Mouse (Mus musculus) left cerebral cortex, postnatal 14 days (tissue): ENCODE results near the gene Arpc1a. TPM values are rescaled to one million over a fixed set of nuclear protein-coding genes. Genes with fewer than 3 reads are reported as not detected.
"Not testable (repeated sequence)": the region's sequence is repeated elsewhere in the genome, so short reads cannot be mapped to it uniquely, and the experiment has no call there.

Source experiments
- DNase-seq, 2 experiments: peaks; one replicate each; pipeline ENCODE4 v3.0.0; 2021 to 2022; ENCODE audit warnings: low spot score in 2 of 2, mixed read lengths in 1 of 2
- intact Hi-C: fragments of 180-260 bp; cut with DNase I; formaldehyde crosslinking; loops from one replicate; pipeline ENCODE4 v1.15.1; 2025
- total RNA-seq, 2 experiments: library from RNA; stranded (reverse); gene quantifications; 2 replicates each; pipeline ENCODE4 v1.2.3; 2021

Gene Arpc1a
- total RNA-seq, 2 experiments from 2014 or later: 202 to 205 TPM

GRCm38 (mm10) chr5:145129773-145130172 lies 46.1 kb downstream of the Arpc1a start:
- intact Hi-C loops: not testable (repeated sequence)
- DNase-seq: peak in 1 of 2 experiments; percentile 49

- intact Hi-C loops: no loop called here
- peak; percentile 50 to 68 for DNase-seq
These were observed 46.6 kb downstream of the Arpc1a start for GRCm38 (mm10) chr5:145130191-145130590.

- intact Hi-C loops: no loop called here
- DNase-seq: no peak
These were observed 47.4 kb downstream of the Arpc1a start for GRCm38 (mm10) chr5:145130995-145131394.

- intact Hi-C loops, DNase-seq: not testable (repeated sequence)
These were observed 49.6 kb downstream of the Arpc1a start for GRCm38 (mm10) chr5:145133275-145133674.

- intact Hi-C loops: no loop called here
These were observed 55.2 kb downstream of the Arpc1a start for GRCm38 (mm10) chr5:145138836-145139235.

GRCm38 (mm10) chr5:145139571-145140519 lies 56.2 kb downstream of the Arpc1a start, which contains the start of the genes Pdap1 and Bud31:
Pdap1 (minus strand) TSS chr5:145140238.
Bud31 (plus strand) TSS chr5:145140362.
- peak; percentile 94 to 95 for DNase-seq
- intact Hi-C loops: no loop called here

More at GRCm38 (mm10) chr5:145138836-145139235, 55.2 kb downstream of the Arpc1a start:
- DNase-seq: peak in 1 of 2 experiments; percentile 41

GRCm38 (mm10) chr5:145140611-145141010 lies 57.0 kb downstream of the Arpc1a start:
- intact Hi-C loops: no loop called here
- DNase-seq: no peak

GRCm38 (mm10) chr5:145147748-145148147 lies 64.1 kb downstream of the Arpc1a start:
- intact Hi-C loops: no loop called here
- no peak for DNase-seq

GRCm38 (mm10) chr5:145149294-145149693 lies 65.7 kb downstream of the Arpc1a start:
- intact Hi-C loops: no loop called here
- DNase-seq: no peak

- intact Hi-C loops: no loop called here
- no peak for DNase-seq
These were observed 69.1 kb downstream of the Arpc1a start for GRCm38 (mm10) chr5:145152690-145153089.

Other genes starting within 250 kb of the Arpc1a start
- gene Smurf1, start 118.0 kb upstream of the Arpc1a start, total RNA-seq: 10 to 100 TPM; 37.2 to 40.8 TPM
- gene Gm4871, start 51.1 kb upstream of the Arpc1a start, total RNA-seq: not detected
- gene 1700018F24Rik, start 40.8 kb upstream of the Arpc1a start, total RNA-seq: not detected
- gene Kpna7, start 200 bp downstream of the Arpc1a start, total RNA-seq: not detected
- gene Arpc1b, start 30.4 kb downstream of the Arpc1a start, total RNA-seq: 10 to 100 TPM; 31.3 to 35.0 TPM
- 10 to 100 TPM; 85.9 to 96.7 TPM for gene Pdap1, start 56.4 kb downstream of the Arpc1a start, total RNA-seq
- 10 to 100 TPM; 77.9 to 95.3 TPM for gene Bud31, start 56.5 kb downstream of the Arpc1a start, total RNA-seq
- 10 to 100 TPM; 16.4 to 17.7 TPM for gene Ptcd1, start 83.3 kb downstream of the Arpc1a start, total RNA-seq
- gene Cpsf4, start 83.4 kb downstream of the Arpc1a start, total RNA-seq: 10 to 100 TPM; 24.0 to 24.2 TPM
- gene Atp5j2, start 108.2 kb downstream of the Arpc1a start, total RNA-seq: 100 to 1,000 TPM; 280 to 283 TPM
- gene Zkscan14, start 118.0 kb downstream of the Arpc1a start, total RNA-seq: 10 to 100 TPM in 1 of 2 experiments, 1 to 10 TPM in 1; 9.2 to 10.4 TPM
- gene Zkscan5, start 120.7 kb downstream of the Arpc1a start, total RNA-seq: 10 to 100 TPM; 11.7 to 12.3 TPM
- 10 to 100 TPM; 23.9 to 26.1 TPM for gene Zfp655, start 147.9 kb downstream of the Arpc1a start, total RNA-seq
- 10 to 100 TPM; 17.2 to 18.1 TPM for gene Zscan25, start 196.7 kb downstream of the Arpc1a start, total RNA-seq